Mouse (Mus musculus): ENCODE measurements around the gene Fgf11.

DNA sequence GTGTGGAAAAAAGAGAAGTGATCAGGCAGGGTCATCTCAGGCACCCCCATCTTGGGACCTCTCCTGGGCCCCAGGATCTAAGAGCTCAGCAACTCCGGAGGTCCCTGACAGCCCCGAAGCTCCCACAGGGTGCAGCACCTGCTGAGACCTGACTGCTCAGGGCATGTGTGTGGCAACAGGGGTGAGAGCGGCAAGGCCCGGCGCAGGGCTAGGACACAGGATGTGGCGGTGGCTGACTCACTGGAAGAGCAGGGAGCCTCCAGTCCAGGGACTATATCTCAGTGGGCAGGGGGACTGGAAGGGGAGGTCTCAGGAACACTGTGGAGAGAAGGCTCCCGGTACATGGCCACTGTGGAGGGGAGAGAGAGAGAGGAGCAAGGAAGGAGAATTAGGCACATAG is 3.7 kb downstream of the Fgf11 start:
- no peak for TF ChIP-seq CTCF (IDR thresholded peaks at IDR 0.05; ENCODE audit: low read depth)
- no peak for TF ChIP-seq EP300 (IDR thresholded peaks at IDR 0.05; ENCODE audit: low read depth)
